Mouse (Mus musculus) C2C12 (cell line): Measurements from ENCODE around the gene Eva1c. TPM values are rescaled to one million over a fixed set of nuclear protein-coding genes. Genes with fewer than 3 reads are reported as not detected.

ENCODE experiments used
- H3K27me3 ChIP-seq: one replicate; pipeline ENCODE4 v1.6.1; 2011; ENCODE audit not compliant: control insufficient read depth, insufficient read depth, insufficient read length
- H3K36me3 ChIP-seq: one replicate; pipeline ENCODE4 v1.6.1; 2011; ENCODE audit not compliant: control insufficient read depth, insufficient read depth
- H3K4me3 ChIP-seq: one replicate; pipeline ENCODE4 v1.5.1; 2011; ENCODE audit warnings: mild to moderate bottlenecking, control low read depth; ENCODE audit not compliant: poor library complexity, insufficient read depth, severe bottlenecking
- H3K79me2 ChIP-seq: one replicate; pipeline ENCODE4 v1.6.1; 2011; ENCODE audit not compliant: control insufficient read depth, insufficient read depth
- H3K79me3 ChIP-seq: one replicate; pipeline ENCODE4 v1.6.1; 2011; ENCODE audit warnings: low read depth, control low read depth
- H3ac ChIP-seq: one replicate; pipeline ENCODE3; 2011; ENCODE audit warnings: low read depth; ENCODE audit not compliant: control insufficient read depth, insufficient read length
- CEBPB ChIP-seq: IDR thresholded peaks from one replicate; pipeline ENCODE4 v1.6.1; 2011; ENCODE audit warnings: low read depth, mild to moderate bottlenecking, control low read depth, moderate library complexity
- CTCF ChIP-seq: IDR thresholded peaks from one replicate; pipeline ENCODE4 v1.5.1; 2011; ENCODE audit not compliant: control insufficient read depth, insufficient read depth, insufficient read length
- FOSL1 ChIP-seq: IDR thresholded peaks from one replicate; pipeline ENCODE4 v1.8.0; 2011; ENCODE audit warnings: mild to moderate bottlenecking, low read length; ENCODE audit not compliant: poor library complexity, insufficient read depth, severe bottlenecking
- MAX ChIP-seq: IDR thresholded peaks from one replicate; pipeline ENCODE4 v1.6.1; 2011; ENCODE audit warnings: mild to moderate bottlenecking, control low read depth
- MYOD1 ChIP-seq: IDR thresholded peaks from one replicate; pipeline ENCODE4 v1.6.1; 2011; ENCODE audit warnings: low read depth; ENCODE audit not compliant: control insufficient read depth, insufficient read length
- MYOG ChIP-seq: IDR thresholded peaks from one replicate; pipeline ENCODE4 v1.6.1; 2011; ENCODE audit not compliant: control insufficient read depth, insufficient read length; ENCODE audit errors: extremely low read depth
- USF1 ChIP-seq: IDR thresholded peaks from one replicate; pipeline ENCODE4 v1.6.1; 2011; ENCODE audit warnings: low read depth, mild to moderate bottlenecking, control low read depth, moderate library complexity
- polyA plus RNA-seq: library from polyadenylated mRNA; unstranded; fragments of >200 nt; fragmentation: generic; extraction: Trizol; gene quantifications from one replicate; pipeline ENCODE4 v1.2.1, GENCODE M21; 2012; ENCODE audit warnings: missing spikeins

The Eva1c gene
- polyA plus RNA-seq, 1 experiment, result 21.5 TPM

DNA sequence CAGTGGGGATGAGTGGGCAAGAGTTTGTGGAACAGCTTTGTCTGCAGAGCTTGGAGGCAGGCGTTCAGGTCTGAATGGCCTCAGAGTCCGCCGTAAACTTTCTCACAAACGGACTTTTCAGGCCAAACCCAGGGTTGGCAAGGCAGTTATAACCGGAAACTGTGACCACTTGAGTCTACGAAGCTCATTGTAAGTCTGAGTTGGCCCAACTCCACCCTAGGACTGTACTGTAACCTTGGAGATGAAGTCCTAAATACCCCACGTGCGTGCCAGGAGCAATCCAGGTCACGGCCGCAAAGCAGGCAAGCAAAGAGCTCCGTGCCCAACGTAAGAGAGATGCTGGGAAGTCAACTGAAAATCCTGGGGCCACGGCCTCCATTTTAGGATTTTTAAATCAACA, 85.2 kb downstream of the Eva1c start:
- Histone ChIP-seq H3K79me2 (no peaks in the 10 kb centered on the region), H3K79me3 (no peaks in the 10 kb centered on the region), H3K36me3 (no peaks in the 10 kb centered on the region), H3ac (no peak overlapping the region), H3K4me3 (no peak overlapping the region), H3K27me3 (no peaks in the 10 kb centered on the region)
- TF ChIP-seq MAX (no peak), CEBPB (no peak), USF1 (no peak), CTCF (no peak), MYOG (no peak), MYOD1 (no peak), FOSL1 (no peak)

DNA sequence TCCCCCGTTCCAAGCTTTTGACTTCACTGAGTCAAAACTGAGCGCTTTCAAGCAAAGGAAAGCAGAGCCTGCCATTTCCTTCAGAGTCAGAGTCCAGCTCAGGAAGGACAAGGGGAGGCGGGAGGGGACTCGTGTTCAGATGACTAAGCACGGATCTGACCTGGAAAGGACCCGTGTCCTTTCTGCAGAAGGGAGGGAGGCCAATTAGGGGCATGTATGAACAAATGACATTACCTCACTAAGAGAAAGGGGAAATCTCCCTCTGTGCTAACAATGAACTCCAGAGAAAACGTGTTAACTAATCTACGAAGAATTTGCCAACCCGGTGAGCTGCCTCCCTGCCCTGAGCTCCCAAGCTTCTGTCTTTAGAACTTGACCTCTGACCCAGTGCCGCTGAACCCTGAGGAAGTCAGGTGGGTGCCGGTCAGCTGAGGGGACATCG, 89.5 kb downstream of the Eva1c start:
- Histone ChIP-seq H3K36me3 (no peaks in the 10 kb centered on the region), H3K27me3 (no peaks in the 10 kb centered on the region), H3K4me3 (no peak overlapping the region), H3K79me3 (no peaks in the 10 kb centered on the region), H3K79me2 (no peaks in the 10 kb centered on the region), H3ac (no peak overlapping the region)
- no peak for TF ChIP-seq MYOD1
- TF ChIP-seq MYOG, result no peak
- no peak for TF ChIP-seq USF1

DNA sequence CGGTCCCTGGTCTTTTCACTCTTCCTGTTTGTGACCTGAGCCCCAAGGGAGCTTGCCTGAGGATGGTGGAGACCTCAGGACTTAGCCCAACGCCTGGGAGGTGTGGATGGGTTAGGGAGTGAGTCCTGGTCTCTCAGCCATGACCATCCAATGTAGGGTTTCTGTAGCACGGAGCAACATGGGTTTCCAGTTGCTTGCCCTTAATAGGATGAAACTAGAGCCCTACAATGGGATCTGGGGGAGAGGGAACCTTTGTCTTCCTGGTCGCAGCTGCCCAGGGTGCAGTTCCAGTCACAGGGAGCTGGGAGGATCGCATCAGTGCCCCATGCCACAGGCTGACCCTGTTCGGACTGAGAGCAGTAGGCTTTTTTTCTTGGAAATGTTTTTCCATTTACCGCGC, 90.6 kb downstream of the Eva1c start:
- no peak overlapping the region for H3K4me3 ChIP-seq
- no peak for TF ChIP-seq CEBPB
- TF ChIP-seq MAX, result no peak
- TF ChIP-seq MYOG, result no peak
- TF ChIP-seq CTCF, result no peak
- no peak for TF ChIP-seq FOSL1
- TF ChIP-seq MYOD1, result no peak
- no peak for TF ChIP-seq USF1
- no peaks in the 10 kb centered on the region for H3K36me3 ChIP-seq
- H3K79me2 ChIP-seq, result no peaks in the 10 kb centered on the region
- no peaks in the 10 kb centered on the region for H3K27me3 ChIP-seq
- H3K79me3 ChIP-seq, result no peaks in the 10 kb centered on the region
- H3ac ChIP-seq, result no peak overlapping the region

DNA sequence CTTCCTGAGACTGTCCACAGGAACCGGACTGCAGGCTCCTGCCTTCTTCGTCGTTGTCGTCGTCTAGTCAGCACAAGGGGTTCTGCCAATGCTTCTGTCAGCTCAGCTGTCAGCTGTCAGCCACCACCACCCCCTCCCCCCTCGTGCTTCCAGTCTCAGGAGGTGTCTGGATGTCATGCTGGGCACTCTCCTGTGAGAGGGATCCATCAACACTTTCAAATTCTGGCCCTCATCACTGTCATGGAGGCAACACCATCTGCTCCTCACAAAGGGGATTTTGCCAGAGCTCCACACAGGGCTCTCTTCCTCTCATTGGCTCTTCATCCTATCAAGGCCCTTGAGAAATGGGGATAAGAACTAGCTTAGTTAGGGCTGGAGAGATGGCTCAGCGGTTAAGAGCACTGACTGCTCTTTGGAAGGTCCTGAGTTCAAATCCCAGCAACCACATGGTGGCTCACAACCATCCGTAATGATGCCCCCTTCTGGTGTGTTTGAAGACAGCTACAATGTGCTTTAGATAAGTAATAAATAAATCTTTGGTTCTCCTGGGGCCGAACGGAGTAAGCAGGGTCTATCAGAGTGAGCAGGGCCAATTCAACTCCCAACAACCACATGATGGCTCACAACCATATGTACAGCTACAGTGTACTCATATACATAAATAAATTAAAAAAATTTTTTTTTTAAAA, 95.1 kb downstream of the Eva1c start:
- Histone ChIP-seq H3ac (no peak overlapping the region), H3K79me3 (no peaks in the 10 kb centered on the region), H3K27me3 (no peaks in the 10 kb centered on the region), H3K4me3 (no peak overlapping the region), H3K36me3 (peaks cover 13% of the 10 kb centered on the region), H3K79me2 (no peaks in the 10 kb centered on the region)
- no peak for TF ChIP-seq FOSL1

DNA sequence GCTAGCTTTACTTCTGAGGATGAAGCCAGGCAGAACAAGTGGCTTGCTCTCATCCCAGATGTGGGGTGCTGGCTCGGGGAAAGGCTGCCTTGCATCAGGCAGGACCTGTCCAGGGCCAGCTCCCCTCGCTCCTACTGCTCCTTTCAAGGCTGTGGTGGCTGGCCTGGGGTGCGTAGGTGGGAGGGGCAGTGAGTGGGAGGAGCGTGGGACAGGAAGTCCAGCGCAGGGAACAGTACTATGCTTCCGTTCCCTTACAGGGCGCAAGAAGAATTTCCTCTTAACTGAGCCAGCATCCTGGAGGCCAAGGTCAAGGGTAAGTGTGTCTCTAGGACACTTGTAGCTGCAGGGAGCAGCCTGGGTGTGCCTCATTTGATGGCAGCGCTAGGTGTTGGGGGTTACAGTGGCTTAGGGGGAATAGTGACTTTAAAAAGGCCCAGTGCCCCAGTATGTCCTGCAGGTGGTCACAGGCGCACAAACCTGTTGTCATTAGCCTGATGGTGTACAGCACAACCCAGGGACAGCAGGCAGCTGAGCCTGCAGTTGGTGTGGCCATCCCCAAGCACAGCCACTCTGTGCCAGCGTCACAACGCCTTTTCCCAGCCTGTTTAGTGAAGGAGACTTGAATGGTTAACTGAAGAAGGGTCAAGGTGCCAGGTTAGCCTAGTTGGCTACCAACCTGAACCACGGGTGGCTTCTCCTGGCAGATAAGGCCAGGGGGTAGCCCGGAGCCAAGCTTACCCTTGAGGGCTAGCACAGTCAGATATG, 98.3 kb downstream of the Eva1c start:
- H3K36me3 ChIP-seq, result peaks cover 13% of the 10 kb centered on the region
- no peak overlapping the region for H3ac ChIP-seq
- TF ChIP-seq MYOD1, result no peak
- no peak for TF ChIP-seq CEBPB
- TF ChIP-seq FOSL1, result no peak
- no peak for TF ChIP-seq USF1
- no peak for TF ChIP-seq MYOG
- TF ChIP-seq CTCF, result no peak
- no peak for TF ChIP-seq MAX
- no peaks in the 10 kb centered on the region for H3K79me3 ChIP-seq
- no peaks in the 10 kb centered on the region for H3K27me3 ChIP-seq
- H3K4me3 ChIP-seq, result no peak overlapping the region
- H3K79me2 ChIP-seq, result no peaks in the 10 kb centered on the region

DNA sequence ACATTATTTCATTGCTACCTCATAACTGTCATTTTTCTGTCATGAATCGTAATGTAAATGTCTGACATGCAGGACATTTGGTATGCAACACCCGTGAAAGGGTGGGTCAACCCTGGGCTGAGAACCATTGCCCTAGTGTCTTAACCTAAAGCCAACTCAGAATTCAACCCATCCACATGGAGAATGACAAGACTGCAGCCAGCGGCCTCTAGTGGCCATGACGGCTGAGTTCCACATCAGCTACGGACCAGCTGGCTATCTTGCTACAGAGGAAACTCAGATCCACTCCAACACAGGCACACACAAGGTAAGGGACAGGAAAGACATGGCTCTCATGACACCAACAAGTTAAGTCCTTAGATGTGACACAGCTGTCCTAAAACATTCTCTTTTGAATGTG, 98.9 kb downstream of the Eva1c start:
- Histone ChIP-seq H3K79me3 (no peaks in the 10 kb centered on the region), H3K27me3 (no peaks in the 10 kb centered on the region), H3K36me3 (peaks cover 13% of the 10 kb centered on the region), H3K79me2 (no peaks in the 10 kb centered on the region), H3ac (no peak overlapping the region), H3K4me3 (no peak overlapping the region)
- TF ChIP-seq FOSL1, result no peak
- peak; percentile 87 for TF ChIP-seq CTCF
